Mouse (Mus musculus): ENCODE data around the gene Ugt2a3. TPM values are rescaled to one million over a fixed set of nuclear protein-coding genes. Genes with fewer than 3 reads are reported as not detected.
"Not testable (repeated sequence)": the region's sequence is repeated elsewhere in the genome, so short reads cannot be mapped to it uniquely, and the experiment has no call there.

Gene Ugt2a3
- total and polyA plus RNA-seq, 3 experiments, result not detected

- in situ Hi-C loops (cut with MboI; ENCODE audit: low pct_ligation_motif_present, low pct_unique_long_range_greater_than_20kb, low sequenced_read_pairs) (no loop called here), dilution Hi-C loops (cut with MboI; ENCODE audit: extremely low pct_ligation_motif_present, extremely low pct_unique_long_range_greater_than_20kb, low sequenced_read_pairs) (no loop called here)
- H3K27me3 ChIP-seq (replicated peaks), result no peaks in the 10 kb centered on the region
- no peaks in the 10 kb centered on the region for H3K4me1 ChIP-seq (ENCODE audit: control insufficient read depth in 1 of 2, insufficient read depth in 2 of 2)
- H3K9ac ChIP-seq (ENCODE audit: insufficient read depth, low read depth), result no peak overlapping the region
- TF ChIP-seq SIN3A (IDR thresholded peaks at IDR 0.05; ENCODE audit: low read length), result no peak
- TF ChIP-seq E2F4 (IDR thresholded peaks at IDR 0.05; ENCODE audit: insufficient replicate concordance, low read depth, low read length), result no peak
- TF ChIP-seq BHLHE40 (IDR thresholded peaks at IDR 0.05; ENCODE audit: low read depth, low read length), result no peak
- TF ChIP-seq UBTF (IDR thresholded peaks at IDR 0.05; ENCODE audit: low read depth, low read length), result no peak
- no peak for TF ChIP-seq JUND (conservative IDR thresholded peaks at IDR 0.05; ENCODE audit: low read depth, low read length)
- no peak for TF ChIP-seq MAX (IDR thresholded peaks at IDR 0.05; ENCODE audit: low read length)
- TF ChIP-seq POLR2A (IDR thresholded peaks at IDR 0.05; ENCODE audit: low read depth, low read length), result no peak
- no peak for TF ChIP-seq CHD2 (IDR thresholded peaks at IDR 0.05; ENCODE audit: low read length)
- TF ChIP-seq MAZ (IDR thresholded peaks at IDR 0.05; ENCODE audit: low read depth, low read length), result no peak
- TF ChIP-seq MXI1 (IDR thresholded peaks at IDR 0.05; ENCODE audit: low read depth, low read length), result no peak
- TF ChIP-seq POLR2AphosphoS2 (IDR thresholded peaks at IDR 0.05; ENCODE audit: low read depth, low read length), result no peak
- no peak for TF ChIP-seq EP300 (IDR thresholded peaks at IDR 0.05; ENCODE audit: low read length)
- TF ChIP-seq ZKSCAN1 (IDR thresholded peaks at IDR 0.05; ENCODE audit: borderline replicate concordance, low read depth, low read length), result no peak
- TF ChIP-seq IRF4 (IDR thresholded peaks at IDR 0.05; ENCODE audit: low read depth, low read length), result no peak
- no peaks in the 10 kb centered on the region for H3K36me3 ChIP-seq (replicated peaks in 1 of 2; ENCODE audit: control insufficient read depth in 1 of 2, insufficient read depth in 1 of 2, low read length in 1 of 2)
- H3K9me3 ChIP-seq (replicated peaks; ENCODE audit: low read length), result no peaks in the 10 kb centered on the region
- no peak overlapping the region for H3K4me3 ChIP-seq (replicated peaks in 1 of 3; ENCODE audit: low read depth in 2 of 3, low read length in 2 of 3, poor library complexity in 1 of 3)
- no peak overlapping the region for H3K27ac ChIP-seq (ENCODE audit: insufficient read depth, low read depth)
- H3K4me2 ChIP-seq (ENCODE audit: insufficient read depth, low read depth, poor library complexity, severe bottlenecking), result no peak overlapping the region
- no peak for DNase-seq (ENCODE audit: extremely low read depth)
- no peaks in the 10 kb centered on the region for H3K79me2 ChIP-seq (replicated peaks; ENCODE audit: control insufficient read depth, extremely low read depth, insufficient read depth, poor library complexity, severe bottlenecking)
Observed at GRCm38 (mm10) chr5:87311392-87311791, 25.6 kb downstream of the Ugt2a3 start.

DNA sequence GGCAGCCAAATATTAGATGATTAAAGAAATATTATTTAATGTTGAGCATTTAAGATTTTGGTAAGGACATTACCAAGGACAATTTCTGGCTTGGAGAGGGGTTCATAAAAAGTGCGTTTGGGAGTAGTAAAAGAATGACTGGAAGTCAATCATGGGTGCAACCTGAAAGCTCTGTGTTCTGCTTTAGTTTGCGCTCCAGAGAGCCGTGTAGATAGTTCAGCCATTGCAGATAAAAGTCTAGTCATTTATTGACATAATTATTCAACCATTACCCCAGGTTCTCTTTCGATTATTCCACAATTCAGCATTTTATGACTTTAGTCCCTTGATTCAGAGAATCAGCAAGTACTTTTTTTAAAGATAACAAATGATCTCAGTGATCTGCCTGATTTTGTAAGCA lies 50.8 kb downstream of the Ugt2a3 start:
- H3K4me1 ChIP-seq (ENCODE audit: control insufficient read depth in 1 of 2, insufficient read depth in 2 of 2); H3K4me2 ChIP-seq (ENCODE audit: insufficient read depth, low read depth, poor library complexity, severe bottlenecking); H3K4me3 ChIP-seq (replicated peaks in 1 of 3; ENCODE audit: low read depth in 2 of 3, low read length in 2 of 3, poor library complexity in 1 of 3); H3K79me2 ChIP-seq (replicated peaks; ENCODE audit: control insufficient read depth, extremely low read depth, insufficient read depth, poor library complexity, severe bottlenecking); H3K27me3 ChIP-seq (replicated peaks); H3K27ac ChIP-seq (ENCODE audit: insufficient read depth, low read depth); H3K9me3 ChIP-seq (replicated peaks; ENCODE audit: low read length); H3K36me3 ChIP-seq (replicated peaks in 1 of 2; ENCODE audit: control insufficient read depth in 1 of 2, insufficient read depth in 1 of 2, low read length in 1 of 2); dilution Hi-C loops (cut with MboI; ENCODE audit: extremely low pct_ligation_motif_present, extremely low pct_unique_long_range_greater_than_20kb, low sequenced_read_pairs); DNase-seq (ENCODE audit: extremely low read depth); H3K9ac ChIP-seq (ENCODE audit: insufficient read depth, low read depth); in situ Hi-C loops (cut with MboI; ENCODE audit: low pct_ligation_motif_present, low pct_unique_long_range_greater_than_20kb, low sequenced_read_pairs): not testable (repeated sequence)

GRCm38 (mm10) chr5:87275986-87276385 lies 61.0 kb downstream of the Ugt2a3 start:
- H3K9ac ChIP-seq (ENCODE audit: insufficient read depth, low read depth); dilution Hi-C loops (cut with MboI; ENCODE audit: extremely low pct_ligation_motif_present, extremely low pct_unique_long_range_greater_than_20kb, low sequenced_read_pairs): not testable (repeated sequence)

More at GRCm38 (mm10) chr5:87275986-87276385, 61.0 kb downstream of the Ugt2a3 start:
- H3K27ac ChIP-seq (ENCODE audit: insufficient read depth, low read depth); H3K79me2 ChIP-seq (replicated peaks; ENCODE audit: control insufficient read depth, extremely low read depth, insufficient read depth, poor library complexity, severe bottlenecking); in situ Hi-C loops (cut with MboI; ENCODE audit: low pct_ligation_motif_present, low pct_unique_long_range_greater_than_20kb, low sequenced_read_pairs); DNase-seq (ENCODE audit: extremely low read depth); H3K4me1 ChIP-seq (ENCODE audit: control insufficient read depth in 1 of 2, insufficient read depth in 2 of 2); H3K27me3 ChIP-seq (replicated peaks); H3K36me3 ChIP-seq (replicated peaks in 1 of 2; ENCODE audit: control insufficient read depth in 1 of 2, insufficient read depth in 1 of 2, low read length in 1 of 2); H3K4me3 ChIP-seq (replicated peaks in 1 of 3; ENCODE audit: low read depth in 2 of 3, low read length in 2 of 3, poor library complexity in 1 of 3); H3K4me2 ChIP-seq (ENCODE audit: insufficient read depth, low read depth, poor library complexity, severe bottlenecking); H3K9me3 ChIP-seq (replicated peaks; ENCODE audit: low read length): not testable (repeated sequence)

Measured in CH12.LX (cell line).